Mouse (Mus musculus) brain, embryonic 14.5 days (tissue): ENCODE measurements at regions not wholly inside any gene's neighbourhood (a gene's known extent, or its start where the extent isn't known, plus 50 kb on each side); places are given as distances from the start of the nearest gene placed in this dataset.
"Not testable (repeated sequence)": the region's sequence is repeated elsewhere in the genome, so short reads cannot be mapped to it uniquely, and the experiment has no call there.

Experiments used
- CTCF ChIP-seq: fragments of 200-500 bp; IDR thresholded peaks from 2 replicates; pipeline ENCODE4 v1.5.1; 2012; ENCODE audit warnings: inconsistent platforms, mild to moderate bottlenecking, moderate library complexity, borderline replicate concordance; ENCODE audit not compliant: insufficient read depth, insufficient read length; ENCODE audit errors: extremely low read depth
- POLR2A ChIP-seq: fragments of 200-500 bp; IDR thresholded peaks from 2 replicates; pipeline ENCODE4 v1.6.1; 2012; ENCODE audit warnings: mild to moderate bottlenecking, inconsistent platforms, borderline replicate concordance; ENCODE audit not compliant: poor library complexity, insufficient read depth, insufficient read length, severe bottlenecking; ENCODE audit errors: extremely low read depth

DNA sequence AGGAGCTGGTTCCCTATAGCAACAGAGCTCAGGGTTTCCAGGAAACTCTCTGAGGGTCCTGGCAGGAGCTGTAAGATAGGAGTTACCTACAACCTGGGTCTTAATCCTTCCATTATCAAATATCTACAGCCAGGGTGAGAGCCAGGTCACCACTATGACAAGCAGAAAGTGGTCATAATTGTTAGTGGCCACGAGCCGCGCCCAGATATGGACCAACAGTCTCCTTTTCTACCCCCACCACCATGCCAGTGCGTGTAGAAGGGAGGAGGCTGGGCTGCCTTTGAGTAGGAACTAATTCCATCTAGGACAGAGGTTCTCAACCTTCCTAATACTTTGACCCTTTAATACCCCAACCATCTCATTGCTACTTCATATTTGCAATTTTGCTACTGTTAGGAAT, 133.0 kb upstream of the Cdk6 start:
- TF ChIP-seq CTCF, POLR2A: not testable (repeated sequence)
